Mouse (Mus musculus) gastrocnemius, postnatal 4 days (tissue): ENCODE data around the gene Borcs7. TPM values are rescaled to one million over a fixed set of nuclear protein-coding genes. Genes with fewer than 3 reads are reported as not detected.

ENCODE experiments used
- DNase-seq, 2 experiments: peaks; one replicate each; pipeline ENCODE4 v3.0.0; 2021 to 2022; ENCODE audit warnings: low spot score in 2 of 2, mixed read lengths in 2 of 2
- long read RNA-seq, 2 experiments: library from polyadenylated mRNA; stranded (forward); transcript quantifications; one replicate each; pipeline ENCODE4 v2.0.0; 2021
- total RNA-seq, 2 experiments: library from RNA; stranded (reverse); gene quantifications; 2 replicates each; pipeline ENCODE4 v1.2.3; 2021

The Borcs7 gene
- 10 to 100 TPM; 12.5 to 12.6 TPM for total RNA-seq
- long read RNA-seq, experiment 1, transcript Borcs7-201 (5 exons, 2,176 nt) = major isoform, 15 of 16 reads
- long read RNA-seq, experiment 1, partial matches to known transcripts = 0 of 16 reads
- long read RNA-seq, experiment 1, other reads (novel, unspliced or antisense) = 1 of 16 reads
- long read RNA-seq, experiment 2, transcript Borcs7-201 (5 exons, 2,176 nt) = major isoform, 16 of 24 reads
- long read RNA-seq, experiment 2, partial matches to known transcripts = 0 of 24 reads
- long read RNA-seq, experiment 2, other reads (novel, unspliced or antisense) = 8 of 24 reads

DNA sequence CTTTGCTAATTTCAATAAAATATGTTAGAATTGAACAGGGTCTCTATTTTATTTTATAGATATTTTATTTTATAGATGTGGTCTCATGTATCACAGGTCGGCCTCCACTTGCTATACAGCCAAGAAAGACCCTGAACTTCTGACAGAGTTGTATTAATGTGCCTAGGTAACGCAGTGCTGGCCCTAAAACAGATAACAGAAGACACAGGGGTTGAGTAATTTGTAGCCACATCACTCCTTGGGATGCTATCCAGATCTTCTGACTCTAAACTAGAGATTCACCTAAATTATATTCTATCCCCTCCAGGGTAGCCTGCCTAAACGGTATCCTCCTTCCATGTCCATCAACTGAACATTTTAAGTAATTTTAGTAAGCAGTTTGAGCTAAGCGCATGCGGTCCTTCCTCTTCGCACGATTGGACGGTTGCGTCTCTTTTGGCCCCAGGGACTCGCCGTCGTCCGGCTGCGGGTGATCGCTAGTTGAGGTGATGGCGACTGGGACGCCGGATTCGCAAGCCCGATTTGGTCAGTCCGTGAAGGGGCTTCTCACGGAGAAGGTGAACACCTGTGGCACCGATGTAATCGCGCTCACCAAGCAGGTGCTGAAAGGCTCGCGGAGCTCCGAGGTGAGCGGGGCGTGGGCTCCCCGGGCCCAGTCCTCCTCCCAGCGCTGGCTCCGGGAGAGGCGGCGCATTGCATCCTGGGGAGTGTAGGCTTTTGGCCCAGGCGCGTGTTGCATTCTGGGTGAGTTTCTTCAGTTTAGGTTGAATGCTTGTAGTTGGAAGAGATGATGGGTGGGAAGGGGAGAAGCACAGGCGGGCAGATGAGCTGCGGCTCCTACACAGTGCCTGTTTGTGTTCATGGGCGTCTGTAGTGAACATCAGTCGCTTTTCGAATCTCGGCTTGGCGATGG lies at the start of gene Borcs7:
Gene Borcs7, plus strand, starts transcription at position 447 of the 913 bp plus-strand sequence.
- DNase-seq = peak; percentile 62 to 87

DNA sequence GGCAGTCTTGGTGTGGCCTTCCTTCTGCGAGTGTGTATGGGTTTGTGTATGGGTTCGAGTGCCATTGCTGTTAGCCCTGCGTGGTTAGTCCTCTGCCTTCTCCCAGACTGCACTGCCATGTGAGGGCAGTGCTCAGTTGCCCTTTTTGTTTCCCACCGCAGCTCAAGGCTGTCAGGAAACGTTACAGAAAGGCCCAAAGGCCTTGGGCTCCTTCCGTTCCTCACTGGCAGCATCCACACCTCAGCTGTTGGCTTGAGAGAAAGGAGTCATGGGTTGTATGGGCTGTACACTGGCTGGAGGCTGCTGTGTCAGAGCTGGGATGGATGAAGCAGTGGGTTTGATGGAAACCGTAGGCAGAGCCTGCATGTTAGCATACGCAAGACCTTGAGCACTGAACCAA lies 48.9 kb upstream of the Borcs7 start:
- no peak for DNase-seq

DNA sequence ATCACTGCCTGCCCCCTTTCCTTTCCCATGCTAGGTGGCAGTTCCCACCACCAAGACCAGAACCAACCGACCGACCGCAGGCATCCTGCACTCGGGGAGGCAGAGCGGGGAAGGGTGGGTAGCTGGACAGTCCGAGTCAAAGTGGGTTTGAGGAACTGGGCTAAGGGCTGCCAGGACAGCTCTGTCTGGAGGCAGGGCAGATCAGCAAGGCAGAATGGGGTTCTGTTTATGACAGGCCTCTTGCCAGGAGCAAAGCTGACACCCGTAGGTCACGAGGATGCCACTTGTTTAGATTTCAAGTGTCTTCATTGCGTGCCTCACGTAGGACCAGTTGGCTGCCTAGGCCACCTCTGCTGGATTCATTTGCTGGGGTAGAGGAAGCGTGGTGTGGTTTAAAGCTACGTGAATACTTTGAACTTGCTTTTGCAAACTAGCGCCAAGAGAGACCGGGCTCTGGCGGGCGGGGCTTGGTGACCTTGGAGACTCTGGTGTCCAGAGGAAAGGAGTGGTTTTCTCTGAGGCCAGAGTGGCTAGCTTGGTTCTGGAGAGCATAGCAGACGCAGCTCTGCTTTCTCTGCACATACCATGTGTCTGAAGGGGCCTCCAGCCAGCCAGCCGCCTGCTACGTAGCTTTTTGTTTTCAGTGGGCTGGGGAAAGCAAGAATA lies 48.2 kb upstream of the Borcs7 start:
- DNase-seq = peak in 1 of 2 experiments; percentile 71

DNA sequence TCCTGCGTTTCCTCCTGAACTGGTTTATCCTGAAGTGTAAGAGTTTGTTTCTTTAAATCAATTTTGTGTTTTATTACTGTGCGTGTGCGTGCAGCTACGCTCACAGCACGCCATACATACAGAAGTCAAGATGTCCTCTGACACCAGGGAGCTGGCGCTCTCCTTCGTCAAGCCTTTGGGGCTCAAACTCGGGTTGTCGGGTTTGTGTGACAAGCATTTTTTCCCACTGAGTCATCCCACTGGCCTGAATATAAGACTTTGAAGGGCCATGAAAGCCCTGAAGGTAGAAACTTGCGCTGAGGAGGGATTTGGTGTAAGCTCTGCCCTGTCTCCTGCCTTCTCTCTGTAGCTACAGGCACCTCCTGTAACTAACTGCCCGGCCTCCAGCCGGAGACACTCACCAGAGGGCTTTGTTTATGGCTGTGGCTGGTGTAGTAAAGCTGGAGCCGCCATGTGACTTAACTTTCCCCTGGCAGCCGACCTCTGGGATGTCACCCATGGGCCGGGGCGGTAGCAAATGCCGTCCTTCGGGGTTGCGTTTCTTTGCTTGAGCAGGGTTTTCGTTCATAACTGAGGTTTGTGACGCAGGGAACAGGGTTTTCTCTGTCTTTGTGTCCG lies 47.5 kb upstream of the Borcs7 start:
- DNase-seq = no peak

DNA sequence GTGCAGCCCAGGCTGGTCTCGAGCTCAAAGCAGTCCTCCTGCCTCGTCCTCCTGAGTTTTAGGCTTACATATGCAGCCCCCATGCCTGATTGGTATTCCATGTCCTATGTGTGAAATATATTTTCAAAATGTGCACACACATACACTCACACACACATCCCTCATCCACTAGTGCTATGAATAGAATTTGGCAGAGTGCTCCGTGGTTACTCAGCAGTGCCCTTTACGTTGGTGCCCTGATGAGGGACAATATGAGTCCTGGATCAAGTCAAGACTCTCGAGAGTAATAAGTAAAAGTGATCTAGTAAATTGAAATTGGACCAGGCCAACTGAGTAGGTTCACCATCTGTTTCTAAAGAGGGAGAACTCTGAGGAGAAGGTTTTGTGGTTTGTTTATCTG lies 46.5 kb upstream of the Borcs7 start:
- DNase-seq = no peak

DNA sequence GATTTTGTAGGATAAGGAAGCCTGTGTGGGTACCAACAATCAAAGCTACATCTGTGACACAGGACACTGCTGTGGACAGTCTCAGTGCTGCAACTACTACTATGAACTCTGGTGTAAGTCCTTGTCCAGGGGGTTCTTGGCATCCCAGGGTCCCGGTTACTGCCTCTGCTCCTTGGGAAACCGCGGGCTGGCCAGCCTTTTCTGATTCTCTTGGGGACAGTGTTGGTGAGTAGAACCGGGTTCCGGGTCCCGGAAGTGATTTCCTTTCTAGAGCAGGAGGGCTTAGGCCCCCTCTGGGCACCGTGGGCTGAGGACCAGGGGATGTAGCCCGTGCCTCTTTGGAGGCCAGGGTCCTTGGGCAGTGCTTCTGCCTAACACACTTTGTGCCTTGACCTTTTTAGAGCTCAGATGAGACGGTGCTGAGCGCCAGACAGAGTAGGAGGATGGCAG lies 45.3 kb upstream of the Borcs7 start:
- no peak for DNase-seq

DNA sequence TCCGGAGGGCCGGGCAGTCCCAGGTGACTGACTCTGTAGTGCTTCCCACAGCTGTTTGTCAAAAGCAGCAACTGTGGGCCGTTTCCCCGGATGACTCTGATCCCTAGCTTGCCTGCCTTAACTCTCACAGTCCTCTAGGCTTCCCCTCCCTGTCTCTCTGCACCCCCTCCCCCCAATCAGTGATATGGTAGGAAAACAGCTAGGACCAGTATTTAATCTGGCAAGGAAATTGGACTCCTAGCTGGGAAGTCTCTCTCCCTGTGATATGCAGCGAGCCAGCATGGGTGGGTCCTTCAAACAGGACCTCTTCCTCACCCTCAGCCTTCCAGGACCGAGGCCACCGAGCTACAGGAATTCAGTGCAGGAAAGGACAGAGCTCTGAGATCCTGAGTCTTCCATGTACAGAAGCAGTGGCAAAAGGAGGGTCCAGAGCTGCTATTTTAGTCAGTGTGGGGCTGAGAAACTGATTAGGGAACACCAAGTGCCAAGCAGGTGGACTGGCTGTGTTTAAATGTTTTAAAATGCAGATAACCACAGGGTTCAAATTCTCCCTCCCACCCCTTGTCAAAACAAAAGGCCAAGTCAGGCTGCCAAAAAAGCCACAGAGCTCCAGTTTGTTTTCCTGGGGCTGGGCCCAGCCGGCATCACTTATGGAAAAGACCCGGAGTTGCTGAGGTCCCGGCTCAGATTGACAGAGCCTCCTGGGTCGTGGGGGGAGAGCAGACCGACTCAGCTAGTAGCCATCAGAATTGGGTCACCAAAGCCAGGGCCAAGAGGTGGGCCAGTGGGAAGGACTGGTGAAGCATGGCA lies 44.7 kb upstream of the Borcs7 start:
- peak in 1 of 2 experiments; percentile 73 for DNase-seq

DNA sequence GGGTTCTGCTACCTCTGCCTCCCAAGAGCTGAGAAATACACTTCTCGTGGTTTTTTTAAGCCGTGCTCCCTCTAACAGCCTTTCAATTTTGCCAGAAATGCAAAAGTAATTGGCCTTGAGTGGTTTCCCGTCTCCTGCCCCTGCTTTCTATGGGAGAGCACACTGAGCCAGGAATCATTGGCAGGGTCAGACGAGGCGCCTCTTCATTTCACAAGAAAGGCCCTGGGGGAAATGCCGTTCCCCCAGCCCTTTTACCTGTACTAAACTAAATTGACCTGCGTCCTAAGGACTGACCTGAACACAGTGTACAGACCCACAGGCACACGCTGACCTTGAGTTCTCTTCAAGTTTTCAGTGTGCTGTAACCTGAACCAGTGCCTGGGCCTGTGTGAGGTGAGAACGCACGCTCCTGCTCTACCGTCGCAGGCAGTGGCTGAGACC lies 43.6 kb upstream of the Borcs7 start:
- no peak for DNase-seq

DNA sequence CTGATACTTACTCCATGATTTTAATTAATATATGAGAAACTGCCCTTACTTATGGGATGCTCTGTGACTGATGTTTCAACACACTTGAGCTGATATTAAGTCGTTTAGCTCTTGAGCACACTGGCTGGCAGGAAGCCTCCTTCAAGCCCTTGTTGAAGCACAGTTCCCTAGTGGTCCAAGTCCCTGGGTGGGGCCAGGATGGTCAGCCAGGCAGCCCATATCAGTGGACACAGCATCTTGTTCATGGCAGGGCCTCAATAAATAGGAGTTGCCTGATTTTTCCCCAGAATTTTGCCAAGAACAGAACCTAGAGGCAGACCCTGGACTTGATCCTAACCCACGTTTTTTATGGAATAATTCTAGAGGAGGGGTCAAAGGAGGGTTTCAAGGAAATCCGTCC lies 42.5 kb upstream of the Borcs7 start:
- no peak for DNase-seq

DNA sequence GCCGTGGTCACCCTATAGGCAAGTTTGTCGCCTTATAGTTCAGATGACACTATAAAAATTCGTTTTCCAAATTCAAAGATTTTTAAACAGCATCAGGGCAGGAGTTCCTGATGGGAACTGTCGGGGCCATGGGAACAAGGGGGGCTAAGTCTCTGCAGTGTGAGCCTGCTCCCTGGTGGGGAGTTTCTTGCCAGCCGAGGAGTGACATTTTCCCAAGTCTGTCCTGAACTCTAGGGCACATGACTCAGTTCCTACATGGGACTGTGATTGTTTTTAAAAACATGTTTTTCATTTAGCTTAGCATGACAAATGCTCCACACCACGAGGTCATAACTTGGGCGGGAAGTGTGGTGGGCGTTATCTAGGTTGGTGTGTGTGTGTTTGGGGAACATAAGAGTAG lies 41.9 kb upstream of the Borcs7 start:
- no peak for DNase-seq

DNA sequence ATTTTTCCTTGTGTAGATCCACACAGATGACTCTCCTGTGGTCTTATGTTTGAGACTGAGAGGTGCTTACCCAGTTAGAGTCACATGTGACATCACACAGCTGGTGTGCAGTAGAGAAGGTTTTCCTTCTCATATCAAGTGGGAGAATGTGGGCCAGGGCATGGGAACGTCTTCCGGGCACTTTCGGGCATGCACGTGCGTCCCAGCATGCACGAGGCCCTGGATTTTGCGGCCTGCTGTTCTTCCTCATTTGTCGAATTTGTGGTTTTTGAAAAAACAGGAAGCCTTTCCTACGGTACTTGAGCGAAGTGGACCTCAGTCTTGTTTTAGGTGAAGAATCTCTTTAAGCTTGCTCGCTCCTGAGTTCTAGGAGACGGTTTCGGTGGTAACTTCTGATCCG lies 41.1 kb upstream of the Borcs7 start:
- no peak for DNase-seq

DNA sequence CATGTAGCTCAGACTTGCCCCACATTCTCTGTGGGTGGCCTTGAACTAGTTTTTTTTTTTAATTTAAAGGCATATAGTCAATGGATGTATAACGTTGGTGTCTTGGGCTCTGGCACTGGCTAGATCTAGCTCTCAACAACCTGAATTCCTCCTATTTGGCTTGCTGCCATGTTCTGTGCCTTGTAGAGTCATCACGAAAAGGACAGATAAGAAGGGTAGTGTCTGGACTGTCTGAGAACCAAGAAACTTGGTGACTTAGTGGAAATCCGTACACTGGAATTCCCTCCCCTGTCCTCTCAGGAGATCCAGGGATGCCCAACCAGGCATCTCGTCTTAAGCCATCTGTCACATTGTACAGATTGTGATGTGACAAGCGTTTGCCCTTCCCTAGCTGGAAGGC lies 36.5 kb upstream of the Borcs7 start:
- no peak for DNase-seq

DNA sequence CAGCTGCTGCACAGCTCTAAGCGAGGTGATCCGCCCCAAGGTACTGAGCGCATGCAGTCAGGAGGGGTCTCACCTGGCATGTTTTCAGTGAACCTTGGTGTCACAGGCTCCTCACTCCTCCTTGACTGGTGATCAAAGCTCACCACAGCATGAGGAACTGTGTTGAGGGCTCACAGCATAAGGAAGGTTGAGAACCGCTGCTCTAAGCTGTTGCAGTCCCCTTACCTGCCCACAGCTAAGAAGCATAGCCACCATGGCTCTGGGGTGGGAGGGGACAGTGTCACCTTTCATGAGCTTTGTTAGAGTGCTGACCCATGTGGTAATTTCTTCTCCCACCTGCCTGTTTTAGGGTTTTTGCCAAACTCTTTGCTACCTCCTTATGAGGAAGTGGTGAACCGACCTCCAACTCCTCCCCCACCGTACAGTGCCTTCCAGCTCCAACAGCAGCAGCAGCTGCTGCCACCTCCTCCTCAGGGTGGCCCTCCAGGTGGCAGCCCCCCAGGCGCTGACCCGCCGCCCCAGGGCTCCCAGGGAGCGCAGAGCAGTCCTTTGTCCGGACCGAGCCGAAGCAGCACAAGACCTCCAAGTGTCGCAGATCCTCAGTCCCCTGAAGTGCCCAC lies 36.0 kb upstream of the Borcs7 start:
- no peak for DNase-seq

DNA sequence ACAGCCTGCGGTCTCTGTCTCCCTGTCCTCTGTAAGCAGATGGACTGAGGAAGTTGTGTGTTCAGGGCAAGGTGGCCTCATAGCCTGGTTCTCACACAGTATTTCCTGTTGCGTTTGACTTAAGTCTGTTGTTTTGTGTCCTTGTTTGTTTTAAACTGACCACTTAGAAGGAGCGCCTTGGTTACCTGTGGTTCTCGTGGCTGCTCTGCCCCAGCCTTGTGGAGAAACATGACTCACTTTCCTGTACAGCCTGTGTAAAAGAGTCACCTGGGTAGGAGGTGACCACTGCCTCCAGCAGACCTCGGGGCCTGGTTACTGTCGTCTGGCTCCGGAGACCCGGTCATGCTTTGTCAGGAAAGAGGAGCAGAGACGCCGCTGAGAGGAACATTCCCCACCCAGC lies 34.1 kb upstream of the Borcs7 start:
- DNase-seq = no peak

DNA sequence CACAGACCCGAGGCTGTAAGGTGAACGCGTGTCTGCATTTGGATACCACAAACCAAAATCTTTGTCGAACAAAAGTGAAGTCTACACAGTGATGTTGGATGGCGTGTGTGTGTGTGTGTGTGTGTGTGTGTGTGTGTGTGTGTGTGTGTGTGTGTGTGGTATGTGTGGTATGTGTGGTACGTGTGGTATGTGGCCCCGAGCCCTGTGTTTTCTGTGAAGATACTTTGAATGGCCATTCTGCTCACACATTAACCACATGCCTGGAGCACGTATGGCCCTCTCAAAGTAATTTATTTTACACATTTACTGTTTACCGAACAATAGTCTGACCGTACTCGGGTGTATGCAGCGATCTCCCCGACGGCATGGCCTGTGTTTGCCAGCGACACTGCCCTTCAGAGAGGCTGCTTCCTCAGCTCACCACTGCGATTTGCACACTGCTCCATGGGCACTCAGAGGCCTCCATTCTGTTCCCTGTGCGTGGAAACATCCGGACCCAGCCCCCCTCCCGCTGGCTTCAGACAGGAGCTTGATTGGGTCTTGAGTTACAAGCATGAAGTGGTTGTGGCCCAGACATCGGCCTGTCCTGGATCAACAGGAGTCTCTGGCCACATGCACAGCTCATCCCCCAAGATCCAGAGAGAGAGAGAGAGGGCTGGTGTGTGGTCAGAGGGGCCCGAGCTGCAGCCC lies 33.4 kb upstream of the Borcs7 start:
- no peak for DNase-seq

DNA sequence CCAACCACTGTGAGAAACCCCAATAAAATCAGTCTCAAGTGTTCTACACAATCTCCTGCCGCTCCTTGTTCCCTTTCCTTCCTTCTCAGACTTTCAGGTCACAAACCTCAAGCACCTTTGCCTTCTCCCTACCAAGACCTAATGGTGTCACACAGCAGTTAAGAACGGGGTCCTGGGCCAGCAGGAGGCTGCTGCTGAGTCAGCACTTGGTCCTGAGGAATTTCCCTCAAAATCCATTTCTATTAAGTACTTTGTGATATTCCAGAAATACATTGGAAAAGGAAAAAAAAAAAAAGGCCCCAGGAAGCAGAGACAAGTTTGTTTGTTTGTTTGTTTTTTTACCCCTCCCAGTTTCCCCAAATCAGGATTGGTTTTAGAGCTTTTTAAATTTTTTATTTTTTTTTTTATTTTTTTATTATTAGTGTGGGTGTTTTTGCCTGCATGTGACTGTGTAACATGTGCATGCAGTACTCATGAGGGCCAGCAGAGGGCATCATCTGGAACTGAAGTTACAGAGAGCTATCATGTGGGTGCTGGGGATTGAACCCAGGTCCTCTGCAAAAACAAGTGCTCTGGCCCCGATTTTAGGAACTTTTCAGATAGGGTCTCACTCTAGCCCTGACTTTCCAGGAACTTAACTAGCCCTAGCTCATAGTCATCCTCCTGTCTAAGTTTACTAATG lies 32.2 kb upstream of the Borcs7 start:
- no peak for DNase-seq

DNA sequence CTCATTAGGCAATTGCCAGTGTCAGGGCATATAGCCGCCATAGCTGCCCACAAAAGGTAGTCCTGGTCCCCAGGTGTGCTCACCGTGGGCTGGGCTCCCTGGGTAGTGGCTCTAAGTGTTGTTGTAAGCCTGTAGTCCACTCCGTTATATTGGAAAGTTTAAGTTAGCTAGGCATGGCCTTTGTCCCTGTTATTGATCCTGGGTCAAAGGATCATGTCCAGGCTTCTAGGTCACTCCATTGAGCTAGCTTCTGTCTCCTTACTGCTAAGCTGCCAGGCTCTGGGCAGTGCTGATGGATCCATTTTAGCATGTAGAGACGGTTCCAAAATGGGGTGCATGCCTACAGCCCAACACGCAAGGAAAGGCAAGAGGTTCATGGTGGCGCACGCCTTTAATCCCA lies 31.4 kb upstream of the Borcs7 start:
- no peak for DNase-seq

DNA sequence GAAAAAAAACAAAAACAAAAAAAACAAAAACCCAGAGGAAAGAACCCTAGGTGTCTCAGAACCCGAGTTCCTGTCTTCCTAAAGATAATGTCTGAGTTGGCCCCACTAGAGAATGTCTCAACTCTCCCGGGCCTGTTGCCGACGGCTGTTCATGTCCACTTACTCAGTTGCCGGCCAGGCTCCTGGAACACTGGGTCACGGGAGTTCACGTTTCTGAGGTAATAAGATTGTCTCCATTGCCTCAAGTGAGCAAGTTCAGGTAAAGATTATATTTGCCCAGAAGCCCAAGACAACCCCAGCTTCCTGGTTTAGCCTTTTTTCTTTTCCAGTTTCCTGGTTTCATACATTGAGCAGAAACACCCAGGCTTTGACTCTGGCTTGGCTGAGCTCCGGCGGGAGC lies 30.9 kb upstream of the Borcs7 start:
- DNase-seq = no peak

DNA sequence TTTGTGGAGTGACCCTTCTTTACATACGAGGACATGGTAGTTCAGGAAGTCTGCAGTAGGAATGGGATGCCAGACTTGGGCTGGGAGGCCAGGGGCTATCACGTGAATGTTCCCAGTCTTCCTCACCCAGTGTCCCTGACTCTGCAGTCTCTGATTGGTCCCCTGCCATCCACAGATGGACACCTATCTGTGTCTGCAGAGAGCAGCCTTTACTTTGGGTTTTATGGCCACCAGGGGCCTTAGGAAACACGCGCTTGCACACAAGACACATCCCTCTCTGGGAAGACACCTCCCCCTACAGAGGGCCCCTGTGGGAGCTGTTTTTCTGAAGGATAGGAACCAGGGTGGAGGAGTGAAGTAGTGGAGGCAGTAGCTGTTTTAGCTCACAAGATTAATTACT lies 28.2 kb upstream of the Borcs7 start:
- no peak for DNase-seq
